In genomic region chr2:73593101-73593439, GRCm38 (mm10) we compare ENCODE assay signal across 14 mouse cellular contexts. TPM values are rescaled to one million over a fixed set of nuclear protein-coding genes. Genes with fewer than 3 reads are reported as not detected.
DNase-seq lines count a peak whose midpoint lies in the region; ATAC-seq and TF ChIP-seq lines count a peak whose summit lies in the region.
"Had no signal": no experiment of that assay in that cellular context is flagged by ENCODE, and none has a peak within 500 bp of the region (broad histone marks: within the 10 kb centered on the region; RNA-seq: fewer than 3 reads in every experiment).

No protein-coding gene starts in this region.

- intact Hi-C loops in heart, postnatal 25 days (cut with DNase I), result no loop called here

- H3K27me3 ChIP-seq in heart, embryonic 15.5 days, result no peaks in the 10 kb centered on the region
- no peaks in the 10 kb centered on the region for H3K27me3 ChIP-seq in lung, embryonic 15.5 days
- no peaks in the 10 kb centered on the region for H3K27me3 ChIP-seq in stomach, postnatal 0 days (ENCODE audit: control insufficient read depth, insufficient read depth, low read length)
- H3K27me3 ChIP-seq in midbrain, embryonic 15.5 days (replicated peaks), result no peaks in the 10 kb centered on the region
- H3K27me3 ChIP-seq: limb, embryonic 13.5 days; neural tube, embryonic 15.5 days had no signal

- no peak overlapping the region for H3K4me3 ChIP-seq in heart, embryonic 15.5 days
- H3K4me3 ChIP-seq in lung, embryonic 15.5 days, result peak overlapping the region; percentile 2; the same call in 1 of the 2 replicates
- no peak overlapping the region for H3K4me3 ChIP-seq in cortical plate, adult 2 months (ENCODE audit: insufficient read depth, low read length)
- no peak overlapping the region for H3K4me3 ChIP-seq in stomach, postnatal 0 days (ENCODE audit: low read depth, low read length)
- no peak overlapping the region for H3K4me3 ChIP-seq in midbrain, embryonic 15.5 days
- H3K4me3 ChIP-seq: limb, embryonic 13.5 days; neural tube, embryonic 15.5 days had no signal

- no peak for TF ChIP-seq CTCF in cortical plate, adult 2 months (IDR thresholded peaks at IDR 0.05; ENCODE audit: extremely low read depth, insufficient read depth, low read length)
- no peak for TF ChIP-seq CTCF in stomach, postnatal 0 days (IDR thresholded peaks at IDR 0.05; ENCODE audit: low read depth)

- peak overlapping the region; percentile 66 for H3K27ac ChIP-seq in heart, embryonic 15.5 days
- H3K27ac ChIP-seq in lung, embryonic 15.5 days, result peak overlapping the region; percentile 94
- H3K27ac ChIP-seq in cortical plate, adult 2 months (ENCODE audit: insufficient read depth, low read length), result peak overlapping the region; percentile 92
- H3K27ac ChIP-seq in stomach, postnatal 0 days (replicated peaks), result peak overlapping the region; percentile 82
- H3K27ac ChIP-seq in midbrain, embryonic 15.5 days, result no peak overlapping the region
- H3K27ac ChIP-seq: hindbrain, postnatal 0 days; limb, embryonic 13.5 days; neural tube, embryonic 15.5 days had no signal

- ATAC-seq in heart, embryonic 15.5 days (replicated peaks; ENCODE audit: insufficient number of reproducible peaks, insufficient read depth, low FRiP score, low read depth), result no peak
- no peak for ATAC-seq in lung, embryonic 15.5 days (ENCODE audit: borderline replicate concordance, extremely low read depth, low FRiP score, low TSS enrichment)
- no peak for ATAC-seq in stomach, postnatal 0 days (ENCODE audit: low FRiP score, low TSS enrichment)
- ATAC-seq in midbrain, embryonic 15.5 days (replicated peaks), result no peak
- ATAC-seq: hindbrain, postnatal 0 days had no signal

- DNase-seq in heart, postnatal 25 days (ENCODE audit: low spot score), result no peak
- no peak for DNase-seq in lung, postnatal 36 days
- DNase-seq in stomach, postnatal 0 days (ENCODE audit: low spot score), result no peak
- DNase-seq: cerebellum, adult 2 months; lung, postnatal 10 days; thymus, postnatal 4 days had no signal

- WGBS in heart, embryonic 15.5 days, result 74% methylated on average over 2 of the region's 2 CpGs
- WGBS in lung, embryonic 15.5 days, result 50% methylated on average over 2 of the region's 2 CpGs
- WGBS in stomach, postnatal 0 days, result 55% methylated on average over 2 of the region's 2 CpGs
- WGBS in midbrain, embryonic 15.5 days, result 81% methylated on average over 2 of the region's 2 CpGs

- no peak for TF ChIP-seq EP300 in stomach, postnatal 0 days (optimal IDR thresholded peaks at IDR 0.05)

- peaks cover 56% of the 10 kb centered on the region for H3K4me1 ChIP-seq in heart, embryonic 15.5 days (replicated peaks)
- peaks cover 76% of the 10 kb centered on the region for H3K4me1 ChIP-seq in lung, embryonic 15.5 days
- H3K4me1 ChIP-seq in cortical plate, adult 2 months (ENCODE audit: control insufficient read depth, insufficient read depth, low read length), result peaks cover 17% of the 10 kb centered on the region
- H3K4me1 ChIP-seq in stomach, postnatal 0 days (replicated peaks; ENCODE audit: control insufficient read depth, insufficient read depth), result peaks cover 8% of the 10 kb centered on the region; the same call in 1 of the 2 replicates
- peaks cover 5% of the 10 kb centered on the region; the same call in 1 of the 2 replicates for H3K4me1 ChIP-seq in midbrain, embryonic 15.5 days

- H3K9me3 ChIP-seq in heart, embryonic 15.5 days (replicated peaks), result no peaks in the 10 kb centered on the region
- no peaks in the 10 kb centered on the region for H3K9me3 ChIP-seq in lung, embryonic 15.5 days
- H3K9me3 ChIP-seq in stomach, postnatal 0 days (ENCODE audit: control insufficient read depth, low read length), result no peaks in the 10 kb centered on the region
- H3K9me3 ChIP-seq in midbrain, embryonic 15.5 days, result no peaks in the 10 kb centered on the region
- H3K9me3 ChIP-seq: limb, embryonic 13.5 days; neural tube, embryonic 15.5 days had no signal

- no peak overlapping the region for H3K9ac ChIP-seq in heart, embryonic 15.5 days
- H3K9ac ChIP-seq in lung, embryonic 15.5 days, result no peak overlapping the region
- H3K9ac ChIP-seq in stomach, postnatal 0 days (ENCODE audit: low read length), result no peak overlapping the region
- no peak overlapping the region for H3K9ac ChIP-seq in midbrain, embryonic 15.5 days
- H3K9ac ChIP-seq: limb, embryonic 13.5 days; neural tube, embryonic 15.5 days had no signal

- peak overlapping the region; percentile 24; the same call in 1 of the 2 replicates for H3K4me2 ChIP-seq in heart, embryonic 15.5 days
- H3K4me2 ChIP-seq in lung, embryonic 15.5 days, result peak overlapping the region; percentile 38
- 0 out of 2 replicates have a peak overlapping the region, but pooled peaks have one; percentile 1 for H3K4me2 ChIP-seq in stomach, postnatal 0 days (replicated peaks; ENCODE audit: low read depth)
- H3K4me2 ChIP-seq in midbrain, embryonic 15.5 days, result no peak overlapping the region
- H3K4me2 ChIP-seq: limb, embryonic 13.5 days; neural tube, embryonic 15.5 days had no signal

- TF ChIP-seq POLR2A in cortical plate, adult 2 months (IDR thresholded peaks at IDR 0.05; ENCODE audit: extremely low read depth, insufficient read depth, low read length), result no peak

- no peaks in the 10 kb centered on the region for H3K36me3 ChIP-seq in heart, embryonic 15.5 days
- H3K36me3 ChIP-seq in lung, embryonic 15.5 days, result no peaks in the 10 kb centered on the region
- no peaks in the 10 kb centered on the region for H3K36me3 ChIP-seq in stomach, postnatal 0 days (ENCODE audit: control insufficient read depth, insufficient read depth, low read length)
- H3K36me3 ChIP-seq in midbrain, embryonic 15.5 days (replicated peaks), result no peaks in the 10 kb centered on the region
- H3K36me3 ChIP-seq: limb, embryonic 13.5 days; neural tube, embryonic 15.5 days had no signal

RNA-seq across cellular contexts. Expression of gene Chrna1, which starts 12.9 kb away (rescaled TPM):
- polyA plus RNA-seq in heart, embryonic 15.5 days (2015; fragmentation: Nextera tagmentation; extraction: Ambion mirVana), result 0.09 and 0.28 TPM in 2 replicates
- under 1 TPM in 1 of 2 experiments, not detected in 1; 0.06 TPM for total RNA-seq in heart, postnatal 25 days (2021)
- 0.16 and 0.19 TPM in 2 replicates for polyA plus RNA-seq in lung, embryonic 15.5 days (2015; fragmentation: Nextera tagmentation; extraction: Ambion mirVana)
- polyA plus RNA-seq in cortical plate, adult 2 months (2012; rRNA removed), result 0.13 and 0.23 TPM in 2 replicates
- polyA plus RNA-seq in stomach, postnatal 0 days (2015; fragmentation: Nextera tagmentation; extraction: Ambion mirVana), result 0.36 and 0.59 TPM in 2 replicates
- 0.18 and 0.24 TPM in 2 replicates for polyA plus RNA-seq in midbrain, embryonic 15.5 days (2015; fragmentation: Nextera tagmentation; extraction: Ambion mirVana)
- total RNA-seq: granulocyte monocyte progenitor cell, adult 5-6 weeks; hindbrain, postnatal 0 days had no signal
